Comparison of ENCODE assay signal across 24 mouse cellular contexts in the genomic region with DNA sequence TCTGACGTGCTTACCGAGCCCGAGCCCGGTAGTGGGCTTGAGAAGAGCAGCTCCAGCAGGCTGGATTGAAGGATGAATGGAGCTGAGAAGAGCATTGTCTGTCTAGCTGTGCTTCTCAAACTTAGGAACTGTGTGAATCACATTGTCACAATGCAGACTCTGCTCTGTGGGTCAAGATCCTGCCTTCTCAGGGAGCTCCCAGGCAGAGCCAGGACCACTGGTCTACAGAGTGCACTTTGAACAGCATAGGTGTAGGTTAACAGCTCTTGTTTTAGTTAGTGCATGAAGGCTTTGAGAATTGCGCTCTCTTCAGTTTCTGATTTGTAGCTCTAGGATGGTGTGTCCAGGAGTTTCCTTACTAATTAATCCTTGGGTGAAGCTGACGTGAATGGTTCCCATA. TPM values are rescaled to one million over a fixed set of nuclear protein-coding genes. Genes with fewer than 3 reads are reported as not detected.
DNase-seq lines count a peak whose midpoint lies in the region; ATAC-seq and TF ChIP-seq lines count a peak whose summit lies in the region.
"Had no signal": no experiment of that assay in that cellular context is flagged by ENCODE, and none has a peak within 500 bp of the region (broad histone marks: within the 10 kb centered on the region; RNA-seq: fewer than 3 reads in every experiment).

No protein-coding gene starts in this region.

- 85% methylated on average over 6 of the region's 6 CpGs for WGBS in kidney, embryonic 15.5 days
- WGBS in macrophage (ENCODE audit: missing documents), result 99% methylated on average over 6 of the region's 6 CpGs
- WGBS in cerebellum, adult 2 months, result 86% methylated on average over 6 of the region's 6 CpGs
- WGBS in hindbrain, embryonic 16.5 days, result 86% methylated on average over 6 of the region's 6 CpGs

- no peak for TF ChIP-seq POLR2A in cerebellum, adult 2 months (IDR thresholded peaks at IDR 0.05; ENCODE audit: borderline replicate concordance, insufficient read depth, low read length)

- no peak for DNase-seq in layer of hippocampus, adult 2 months (ENCODE audit: low spot score in 2 of 2)
- DNase-seq in layer of hippocampus, adult 9-10 months (ENCODE audit: low spot score), result no peak
- DNase-seq in kidney, postnatal 14 days, result peak; percentile 51
- no peak for DNase-seq in cerebellum, adult 2 months
- DNase-seq: adrenal gland, adult 8-10 months; cerebellum, postnatal 10 days; gastrocnemius, postnatal 25 days; heart, adult 2 months; lung, adult 2 months; lung, postnatal 36 days; retina, postnatal 1 day; thymus, adult 18-20 months had no signal

- no peak for TF ChIP-seq CTCF in layer of hippocampus, adult 2 months (conservative IDR thresholded peaks at IDR 0.05)
- TF ChIP-seq CTCF in cerebellum, adult 2 months (IDR thresholded peaks at IDR 0.05; ENCODE audit: borderline replicate concordance, insufficient read depth, low read depth, low read length), result no peak

- H3K9me3 ChIP-seq in kidney, embryonic 15.5 days (replicated peaks), result no peaks in the 10 kb centered on the region
- no peaks in the 10 kb centered on the region for H3K9me3 ChIP-seq in hindbrain, embryonic 16.5 days (ENCODE audit: control insufficient read depth, low read length)
- H3K9me3 ChIP-seq: embryonic facial prominence, embryonic 12.5 days; heart, embryonic 15.5 days; hindbrain, embryonic 10.5 days; limb, embryonic 10.5 days; midbrain, embryonic 12.5 days; stomach, embryonic 15.5 days had no signal

- H3K4me2 ChIP-seq in kidney, embryonic 15.5 days, result no peak overlapping the region
- H3K4me2 ChIP-seq in hindbrain, embryonic 16.5 days (ENCODE audit: low read length), result no peak overlapping the region
- H3K4me2 ChIP-seq: embryonic facial prominence, embryonic 12.5 days; heart, embryonic 15.5 days; midbrain, embryonic 12.5 days; stomach, embryonic 15.5 days had no signal

- ATAC-seq in kidney, embryonic 15.5 days (replicated peaks; ENCODE audit: low FRiP score), result no peak
- ATAC-seq in hindbrain, embryonic 16.5 days, result no peak
- ATAC-seq: forebrain, embryonic 14.5 days had no signal

- peaks cover 27% of the 10 kb centered on the region for H3K36me3 ChIP-seq in kidney, embryonic 15.5 days
- peaks cover 16% of the 10 kb centered on the region; the same call in 1 of the 2 replicates for H3K36me3 ChIP-seq in macrophage (ENCODE audit: inconsistent target)
- peaks cover 16% of the 10 kb centered on the region for H3K36me3 ChIP-seq in hindbrain, embryonic 16.5 days (ENCODE audit: control insufficient read depth, insufficient read depth, low read length)

- peaks cover 96% of the 10 kb centered on the region for H3K79me2 ChIP-seq in macrophage (ENCODE audit: inconsistent target)

- no peaks in the 10 kb centered on the region for H3K27me3 ChIP-seq in kidney, embryonic 15.5 days
- no peaks in the 10 kb centered on the region for H3K27me3 ChIP-seq in cerebellum, adult 2 months (ENCODE audit: control insufficient read depth, insufficient read depth, low read length)
- no peaks in the 10 kb centered on the region for H3K27me3 ChIP-seq in hindbrain, embryonic 16.5 days (replicated peaks; ENCODE audit: control insufficient read depth, insufficient read depth, low read length)
- H3K27me3 ChIP-seq: embryonic facial prominence, embryonic 12.5 days; heart, embryonic 15.5 days; midbrain, embryonic 12.5 days; stomach, embryonic 15.5 days had no signal

- no peak overlapping the region for H3K9ac ChIP-seq in kidney, embryonic 15.5 days
- no peak overlapping the region for H3K9ac ChIP-seq in hindbrain, embryonic 16.5 days (ENCODE audit: low read depth, low read length)
- H3K9ac ChIP-seq: embryonic facial prominence, embryonic 12.5 days; heart, embryonic 15.5 days; midbrain, embryonic 12.5 days; stomach, embryonic 15.5 days had no signal

- no peak overlapping the region for H3K4me3 ChIP-seq in layer of hippocampus, adult 2 months
- no peak overlapping the region for H3K4me3 ChIP-seq in kidney, embryonic 15.5 days (replicated peaks)
- H3K4me3 ChIP-seq in macrophage (ENCODE audit: inconsistent target), result no peak overlapping the region
- no peak overlapping the region for H3K4me3 ChIP-seq in cerebellum, adult 2 months (replicated peaks; ENCODE audit: insufficient read depth, low read depth, low read length)
- H3K4me3 ChIP-seq in hindbrain, embryonic 16.5 days (ENCODE audit: low read length), result no peak overlapping the region
- H3K4me3 ChIP-seq: embryonic facial prominence, embryonic 12.5 days; erythroblast, embryonic 14.5 days; heart, adult 2 months; heart, embryonic 15.5 days; hindbrain, embryonic 10.5 days; limb, embryonic 10.5 days; midbrain, embryonic 12.5 days; stomach, embryonic 15.5 days had no signal

- peaks cover 41% of the 10 kb centered on the region for H3K4me1 ChIP-seq in kidney, embryonic 15.5 days
- H3K4me1 ChIP-seq in cerebellum, adult 2 months (ENCODE audit: control insufficient read depth, insufficient read depth, low read length), result peaks cover 14% of the 10 kb centered on the region
- H3K4me1 ChIP-seq in hindbrain, embryonic 16.5 days (ENCODE audit: control insufficient read depth, insufficient read depth, low read depth, low read length), result no peaks in the 10 kb centered on the region

- peak overlapping the region; percentile 70; the same call in 1 of the 2 replicates for H3K27ac ChIP-seq in layer of hippocampus, adult 2 months
- H3K27ac ChIP-seq in kidney, embryonic 15.5 days, result peak overlapping the region; percentile 57; the same call in 1 of the 2 replicates
- peak overlapping the region; percentile 85; the same call in 1 of the 2 replicates for H3K27ac ChIP-seq in macrophage
- no peak overlapping the region for H3K27ac ChIP-seq in cerebellum, adult 2 months (ENCODE audit: insufficient read depth, low read length)
- H3K27ac ChIP-seq in hindbrain, embryonic 16.5 days (ENCODE audit: low read depth, low read length), result no peak overlapping the region
- H3K27ac ChIP-seq: embryonic facial prominence, embryonic 12.5 days; heart, adult 2 months; hindbrain, embryonic 10.5 days; limb, embryonic 10.5 days; midbrain, embryonic 12.5 days; stomach, embryonic 15.5 days had no signal

RNA-seq across cellular contexts. Expression of a gene that starts 14.6 kb away (rescaled TPM):
- total RNA-seq in layer of hippocampus, adult 2 months (2021), result 1 to 10 TPM; 2.7 to 5.5 TPM
- 3.1 and 4.0 TPM in 2 replicates for polyA plus RNA-seq in kidney, embryonic 15.5 days (2015; fragmentation: Nextera tagmentation; extraction: Ambion mirVana)
- total RNA-seq in macrophage (2018; cell fraction: chromatin; rRNA removed), result 10 to 100 TPM in 25 of 26 experiments, 1 to 10 TPM in 1; 9.8 to 54.7 (median 22.9) TPM
- 1 to 10 TPM in 6 of 26 experiments, under 1 TPM in 6, not detected in 14; 0.14 to 2.6 (median 1.0) TPM for total RNA-seq in macrophage (2018; cell fraction: cytosol; rRNA removed)
- 10 to 100 TPM in 18 of 26 experiments, 1 to 10 TPM in 8; 3.2 to 41.5 (median 15.6) TPM for total RNA-seq in macrophage (2018; cell fraction: nucleus; rRNA removed)
- 0.93 to 1.7 TPM (median 0.96 TPM) in 3 replicates for polyA plus RNA-seq in macrophage (2018)
- 1.0 and 2.0 TPM in 2 replicates for polyA plus RNA-seq in cerebellum, adult 2 months (2012; rRNA removed)
- 1.9 TPM in 2 replicates for polyA plus RNA-seq in hindbrain, embryonic 16.5 days (2015; fragmentation: Nextera tagmentation; extraction: Ambion mirVana)
- total RNA-seq: monocyte, adult 5-6 weeks had no signal
- polyA plus RNA-seq: erythroblast, embryonic 14.5 days had no signal

RNA-seq across cellular contexts. Expression of a gene that starts 20.1 kb away (rescaled TPM):
- 10 to 100 TPM; 70.6 to 82.7 TPM for total RNA-seq in layer of hippocampus, adult 2 months (2021)
- polyA plus RNA-seq in kidney, embryonic 15.5 days (2015; fragmentation: Nextera tagmentation; extraction: Ambion mirVana), result 43.6 and 47.3 TPM in 2 replicates
- total RNA-seq in macrophage (2018; cell fraction: chromatin; rRNA removed), result 100 to 1,000 TPM in 24 of 26 experiments, 10 to 100 TPM in 2; 72.8 to 323 (median 169) TPM
- total RNA-seq in macrophage (2018; cell fraction: cytosol; rRNA removed), result 100 to 1,000 TPM in 8 of 26 experiments, 10 to 100 TPM in 18; 72.7 to 112 (median 94.7) TPM
- total RNA-seq in macrophage (2018; cell fraction: nucleus; rRNA removed), result 100 to 1,000 TPM in 21 of 26 experiments, 10 to 100 TPM in 5; 70.1 to 212 (median 141) TPM
- 62.0 to 93.5 TPM (median 63.5 TPM) in 3 replicates for polyA plus RNA-seq in macrophage (2018)
- 114 and 116 TPM in 2 replicates for polyA plus RNA-seq in cerebellum, adult 2 months (2012; rRNA removed)
- polyA plus RNA-seq in hindbrain, embryonic 16.5 days (2015; fragmentation: Nextera tagmentation; extraction: Ambion mirVana), result 22.7 and 24.0 TPM in 2 replicates

RNA-seq across cellular contexts. Expression of a gene that starts 21.2 kb away (rescaled TPM):
- 1 to 10 TPM; 6.3 to 6.9 TPM for total RNA-seq in layer of hippocampus, adult 2 months (2021)
- polyA plus RNA-seq in kidney, embryonic 15.5 days (2015; fragmentation: Nextera tagmentation; extraction: Ambion mirVana), result 0.75 and 0.85 TPM in 2 replicates
- total RNA-seq in macrophage (2018; cell fraction: chromatin; rRNA removed), result 1 to 10 TPM in 10 of 26 experiments, under 1 TPM in 9, not detected in 7; 0.27 to 2.9 (median 1.0) TPM
- under 1 TPM in 2 of 26 experiments, not detected in 24; 0.13 to 0.29 TPM for total RNA-seq in macrophage (2018; cell fraction: cytosol; rRNA removed)
- total RNA-seq in macrophage (2018; cell fraction: nucleus; rRNA removed), result under 1 TPM in 10 of 26 experiments, not detected in 16; 0.17 to 0.91 (median 0.68) TPM
- polyA plus RNA-seq in macrophage (2018), result not detected in 3 replicates
- polyA plus RNA-seq in cerebellum, adult 2 months (2012; rRNA removed), result 4.9 and 5.5 TPM in 2 replicates
- 1.4 TPM in 2 replicates for polyA plus RNA-seq in hindbrain, embryonic 16.5 days (2015; fragmentation: Nextera tagmentation; extraction: Ambion mirVana)

RNA-seq across cellular contexts. Expression of a gene that starts 57.9 kb away (rescaled TPM):
- under 1 TPM; 0.59 to 0.66 TPM for total RNA-seq in layer of hippocampus, adult 2 months (2021)
- 44.7 and 46.4 TPM in 2 replicates for polyA plus RNA-seq in kidney, embryonic 15.5 days (2015; fragmentation: Nextera tagmentation; extraction: Ambion mirVana)
- total RNA-seq in macrophage (2018; cell fraction: chromatin; rRNA removed), result 1 to 10 TPM in 2 of 26 experiments, under 1 TPM in 3, not detected in 21; 0.25 to 2.8 (median 0.83) TPM
- total RNA-seq in macrophage (2018; cell fraction: cytosol; rRNA removed), result under 1 TPM in 11 of 26 experiments, not detected in 15; 0.05 to 0.33 (median 0.18) TPM
- under 1 TPM in 2 of 26 experiments, not detected in 24; 0.42 to 0.84 TPM for total RNA-seq in macrophage (2018; cell fraction: nucleus; rRNA removed)
- 0.19 TPM in 1 of 3 replicates, not detected in the others for polyA plus RNA-seq in macrophage (2018)
- 5.6 TPM in 2 replicates for polyA plus RNA-seq in cerebellum, adult 2 months (2012; rRNA removed)
- 1.2 and 2.0 TPM in 2 replicates for polyA plus RNA-seq in hindbrain, embryonic 16.5 days (2015; fragmentation: Nextera tagmentation; extraction: Ambion mirVana)
- polyA plus RNA-seq: erythroblast, embryonic 14.5 days had no signal

Comparison
In these comparisons a context has a peak if more than half of its experiments do, and no peak if none do; other contexts are left out.
1. H3K27ac ChIP-seq: peak in layer of hippocampus, adult 2 months (single experiment), kidney, embryonic 15.5 days (single experiment) and macrophage (single experiment); none in cerebellum, adult 2 months (single experiment) and hindbrain, embryonic 16.5 days (single experiment).